Mouse (Mus musculus) hindbrain, postnatal 0 days (tissue): Measurements from ENCODE around the gene Ccdc151. TPM values are rescaled to one million over a fixed set of nuclear protein-coding genes. Genes with fewer than 3 reads are reported as not detected.
A peak's percentile ranks its signal among the peaks of the same experiment; 100 is the strongest.

Experiments used
- ATAC-seq: fragments of 200-750 bp; cut with Nextera tagmentation; 2 replicates; pipeline ENCODE4 v1.8.0; 2017; ENCODE audit warnings: mild to moderate bottlenecking, moderate TSS enrichment, moderate library complexity
- DNase-seq: peaks from one replicate; pipeline ENCODE4 v3.0.0-alpha.2; 2015; ENCODE audit warnings: low spot score
- H3K27ac ChIP-seq: fragments of 300-500 bp; sonication (generic); 2 replicates; pipeline ENCODE4 v1.5.1; 2014; ENCODE audit warnings: mild to moderate bottlenecking
- H3K27me3 ChIP-seq: fragments of 300-500 bp; sonication (generic); 2 replicates; pipeline ENCODE4 v1.6.1; 2014; ENCODE audit warnings: low read length, mixed read lengths; ENCODE audit not compliant: insufficient read depth
- H3K36me3 ChIP-seq: fragments of 300-500 bp; sonication (generic); 2 replicates; pipeline ENCODE4 v1.6.1; 2014; ENCODE audit warnings: low read length, mixed read lengths; ENCODE audit not compliant: insufficient read depth
- H3K4me1 ChIP-seq: fragments of 300-500 bp; sonication (generic); 2 replicates; pipeline ENCODE4 v1.6.1; 2014; ENCODE audit warnings: antibody characterized with exemption, low read length, mixed read lengths; ENCODE audit not compliant: insufficient read depth
- H3K4me2 ChIP-seq: fragments of 300-500 bp; sonication (generic); 2 replicates; pipeline ENCODE4 v1.6.1; 2014; ENCODE audit warnings: low read depth, mild to moderate bottlenecking, low read length, moderate library complexity, mixed read lengths
- H3K4me3 ChIP-seq: fragments of 300-500 bp; sonication (generic); 2 replicates; pipeline ENCODE4 v1.5.1; 2014; ENCODE audit warnings: low read length
- H3K9ac ChIP-seq: fragments of 300-500 bp; sonication (generic); replicated peaks from 2 replicates; pipeline ENCODE4 v1.6.1; 2014; ENCODE audit warnings: mild to moderate bottlenecking, low read length, moderate library complexity, mixed read lengths
- H3K9me3 ChIP-seq: fragments of 300-500 bp; sonication (generic); 2 replicates; pipeline ENCODE4 v1.6.1; 2016; ENCODE audit warnings: low read length, mixed read lengths
- CTCF ChIP-seq: IDR thresholded peaks from 2 replicates; pipeline ENCODE4 v1.5.1; 2016; ENCODE audit warnings: antibody characterized with exemption, control low read depth, low read depth
- WGBS: fragments of 180-500 bp; shearing (Covaris S2); extraction: QIAGEN DNeasy Blood & Tissue Kit; methylation state at CpG from one replicate; pipeline ENCODE4 v1.1.7; 2014; 5-methylcytosine and 5-hydroxymethylcytosine counted together
- polyA plus RNA-seq: library from polyadenylated mRNA; unstranded; fragments of >200 nt; fragmentation: Nextera tagmentation; extraction: Ambion mirVana; gene quantifications from 2 replicates; pipeline ENCODE4 v1.2.1, GENCODE M21; 2015
- total RNA-seq: library from RNA; depleted of rRNA; stranded (reverse); fragments of >200 nt; gene quantifications from 2 replicates; pipeline ENCODE4 v1.2.3, GENCODE M21; 2014

Ccdc151 gene
- total and polyA plus RNA-seq, 2 experiments from 2014 or later = 3.3 to 4.2 TPM

DNA sequence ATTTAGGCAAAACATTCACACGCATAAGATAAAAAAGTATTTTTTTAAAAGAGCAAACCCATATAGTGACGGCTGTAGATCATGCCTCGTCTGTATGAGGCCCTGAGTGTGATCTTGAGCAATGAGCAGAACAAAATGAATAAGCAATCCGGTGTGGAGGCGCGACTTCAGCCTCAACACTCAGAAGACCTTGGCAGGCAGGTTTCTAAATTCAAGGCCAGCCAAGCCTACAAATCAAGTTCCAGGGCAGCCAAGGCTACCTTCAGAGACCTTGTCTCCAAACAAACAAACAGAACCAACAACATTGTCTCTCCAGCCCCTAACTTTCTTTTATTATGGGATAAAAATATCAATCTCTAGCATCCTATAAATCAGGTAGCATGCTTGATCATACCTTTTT is 2.1 kb downstream of the Ccdc151 start:
- 94% methylated on average over 6 of the region's 6 CpGs for WGBS
- H3K4me1 ChIP-seq = peaks cover 11% of the 10 kb centered on the region
- no peak for DNase-seq
- H3K27ac ChIP-seq = no peak overlapping the region
- no peak for TF ChIP-seq CTCF
- H3K4me3 ChIP-seq = no peak overlapping the region
- no peak for ATAC-seq
- H3K9me3 ChIP-seq = no peaks in the 10 kb centered on the region
- H3K9ac ChIP-seq = no peak overlapping the region
- no peaks in the 10 kb centered on the region for H3K27me3 ChIP-seq
- H3K36me3 ChIP-seq = 0 out of 2 replicates have a peak, but pooled peaks cover 6% of the 10 kb centered on the region
- H3K4me2 ChIP-seq = no peak overlapping the region

GRCm38 (mm10) chr9:21996178-21996867 is 6.1 kb downstream of the Ccdc151 start:
- H3K27me3 ChIP-seq = 0 out of 2 replicates have a peak, but pooled peaks cover 1% of the 10 kb centered on the region
- no peak overlapping the region for H3K9ac ChIP-seq
- 82% methylated on average over 3 of the region's 3 CpGs for WGBS
- H3K4me1 ChIP-seq = no peaks in the 10 kb centered on the region
- H3K9me3 ChIP-seq = no peaks in the 10 kb centered on the region
- H3K4me2 ChIP-seq = no peak overlapping the region
- ATAC-seq = no peak
- H3K27ac ChIP-seq = no peak overlapping the region
- no peak for DNase-seq
- no peaks in the 10 kb centered on the region for H3K36me3 ChIP-seq
- no peak for TF ChIP-seq CTCF
- no peak overlapping the region for H3K4me3 ChIP-seq

- Histone ChIP-seq H3K9me3 (no peaks in the 10 kb centered on the region), H3K9ac (no peak overlapping the region), H3K4me1 (peaks cover 16% of the 10 kb centered on the region), H3K36me3 (no peaks in the 10 kb centered on the region), H3K27ac (no peak overlapping the region), H3K4me2 (no peak overlapping the region), H3K4me3 (no peak overlapping the region), H3K27me3 (peaks cover 27% of the 10 kb centered on the region)
- no peak for DNase-seq
- no peak for TF ChIP-seq CTCF
- no peak for ATAC-seq
- WGBS = 81% methylated on average over 4 of the region's 4 CpGs
Measured at GRCm38 (mm10) chr9:21992227-21992626, 10.2 kb downstream of the Ccdc151 start.

- no peak within 1 kb of the TSS for H3K27ac ChIP-seq
- H3K4me1 ChIP-seq = peaks cover 16% of the 10 kb centered on the region
- peak within 1 kb of the TSS; percentile 45 for H3K9ac ChIP-seq
- 4% methylated on average over 41 of the region's 42 CpGs for WGBS
- H3K36me3 ChIP-seq = no peaks in the 10 kb centered on the region
- DNase-seq (no peak), ATAC-seq (peak; percentile 43; the same call in 1 of the 2 replicates)
- peak within 1 kb of the TSS; percentile 73 for H3K4me2 ChIP-seq
- H3K9me3 ChIP-seq = no peaks in the 10 kb centered on the region
- peaks cover 27% of the 10 kb centered on the region for H3K27me3 ChIP-seq
- H3K4me3 ChIP-seq = peak within 1 kb of the TSS; percentile 41
- TF ChIP-seq CTCF = peak; percentile 18; the same call in 1 of the 2 replicates
Measured at GRCm38 (mm10) chr9:21989230-21990110, 13.0 kb downstream of the Ccdc151 start, which contains the start of gene Rgl3. TSS of gene Rgl3 (minus strand) at chr9:21989446.

DNA sequence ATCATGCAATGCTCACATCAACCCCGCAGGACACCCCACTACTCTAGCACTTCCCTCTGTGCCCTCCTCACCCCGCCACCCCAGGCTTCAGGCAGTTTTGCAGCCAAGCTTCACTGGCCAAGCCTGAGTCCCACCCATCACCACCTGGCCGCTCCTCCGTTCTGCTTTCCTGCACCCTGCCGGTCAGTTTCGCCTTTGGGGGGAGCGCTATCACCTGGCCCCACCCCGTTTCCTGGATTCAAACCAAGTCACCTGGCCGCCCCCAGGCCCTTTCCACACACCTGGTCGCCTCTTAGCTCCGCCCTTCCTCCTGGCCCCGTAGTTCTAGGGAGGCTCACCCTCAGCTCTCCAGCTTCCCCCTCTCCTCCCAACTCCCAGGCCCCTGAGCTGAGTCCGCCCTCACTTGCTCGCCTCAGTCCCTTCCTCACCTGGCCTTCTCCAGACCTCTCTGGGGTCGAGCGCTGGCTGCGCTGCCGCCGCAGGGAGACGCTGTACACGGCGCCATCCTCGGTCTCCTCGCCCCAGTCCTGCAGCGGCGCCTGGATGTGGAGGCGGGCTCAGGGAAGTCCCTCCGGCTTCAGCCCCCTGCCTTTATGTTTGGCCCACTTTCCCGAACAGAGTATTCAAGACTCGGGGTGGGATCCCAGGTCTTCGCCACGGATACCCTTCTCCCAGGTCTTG is 13.9 kb downstream of the Ccdc151 start:
- peak overlapping the region; percentile 73 for H3K4me2 ChIP-seq
- no peaks in the 10 kb centered on the region for H3K36me3 ChIP-seq
- ATAC-seq (peak; percentile 30; the same call in 1 of the 2 replicates), DNase-seq (no peak)
- peak overlapping the region; percentile 45 for H3K9ac ChIP-seq
- H3K4me1 ChIP-seq = peaks cover 16% of the 10 kb centered on the region
- peaks cover 27% of the 10 kb centered on the region for H3K27me3 ChIP-seq
- H3K27ac ChIP-seq = no peak overlapping the region
- peak; percentile 34; the same call in 1 of the 2 replicates for TF ChIP-seq CTCF
- peak overlapping the region; percentile 41 for H3K4me3 ChIP-seq
- WGBS = under 1% methylated on average over 32 of the region's 32 CpGs
- H3K9me3 ChIP-seq = no peaks in the 10 kb centered on the region

DNA sequence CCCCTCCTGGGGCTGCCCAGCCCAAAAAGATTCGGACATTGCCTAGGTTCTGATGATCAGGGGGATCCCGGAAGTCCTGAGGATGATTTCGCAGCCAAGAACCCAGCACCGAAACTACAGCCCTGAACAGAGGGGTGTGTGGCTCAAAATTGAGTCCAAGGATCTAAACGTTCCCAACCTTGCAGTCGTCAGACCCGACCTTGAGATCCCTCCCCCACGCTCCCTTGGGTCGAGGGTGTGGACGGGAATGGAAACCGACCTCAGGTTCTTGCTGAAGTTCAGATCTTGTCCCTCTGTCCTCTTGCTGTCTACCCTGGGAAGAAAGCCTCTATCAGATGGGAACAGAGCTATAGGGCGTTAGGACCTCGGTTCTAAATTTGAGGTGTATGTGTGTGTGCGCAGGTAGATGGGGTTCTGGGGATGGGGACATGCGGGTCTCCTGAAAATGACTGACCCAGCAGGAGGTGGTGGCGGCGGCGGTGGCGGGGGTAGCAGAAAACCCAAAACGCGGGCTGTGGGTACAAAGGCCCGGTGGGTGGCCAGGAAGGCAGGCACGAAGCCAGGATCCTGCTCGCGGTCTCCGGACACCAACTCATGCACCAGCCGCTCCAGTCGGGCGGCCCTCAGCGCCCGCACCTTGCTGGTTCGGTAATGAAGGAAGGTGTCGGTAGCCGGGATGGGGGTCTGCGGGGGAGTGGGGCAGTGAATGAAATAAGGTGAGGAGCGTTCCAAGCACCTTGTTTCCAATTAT is 14.7 kb downstream of the Ccdc151 start:
- H3K9me3 ChIP-seq = no peaks in the 10 kb centered on the region
- no peak for ATAC-seq
- 10% methylated on average over 36 of the region's 36 CpGs for WGBS
- H3K36me3 ChIP-seq = no peaks in the 10 kb centered on the region
- H3K4me1 ChIP-seq = peaks cover 16% of the 10 kb centered on the region
- peak overlapping the region; percentile 73 for H3K4me2 ChIP-seq
- peaks cover 27% of the 10 kb centered on the region for H3K27me3 ChIP-seq
- no peak for DNase-seq
- H3K4me3 ChIP-seq = peak overlapping the region; percentile 41
- no peak overlapping the region for H3K27ac ChIP-seq
- no peak for TF ChIP-seq CTCF
- peak overlapping the region; percentile 45; the same call in 1 of the 2 replicates for H3K9ac ChIP-seq
